Mouse (Mus musculus): Measurements from ENCODE around the gene Acss1.

The Acss1 gene

DNA sequence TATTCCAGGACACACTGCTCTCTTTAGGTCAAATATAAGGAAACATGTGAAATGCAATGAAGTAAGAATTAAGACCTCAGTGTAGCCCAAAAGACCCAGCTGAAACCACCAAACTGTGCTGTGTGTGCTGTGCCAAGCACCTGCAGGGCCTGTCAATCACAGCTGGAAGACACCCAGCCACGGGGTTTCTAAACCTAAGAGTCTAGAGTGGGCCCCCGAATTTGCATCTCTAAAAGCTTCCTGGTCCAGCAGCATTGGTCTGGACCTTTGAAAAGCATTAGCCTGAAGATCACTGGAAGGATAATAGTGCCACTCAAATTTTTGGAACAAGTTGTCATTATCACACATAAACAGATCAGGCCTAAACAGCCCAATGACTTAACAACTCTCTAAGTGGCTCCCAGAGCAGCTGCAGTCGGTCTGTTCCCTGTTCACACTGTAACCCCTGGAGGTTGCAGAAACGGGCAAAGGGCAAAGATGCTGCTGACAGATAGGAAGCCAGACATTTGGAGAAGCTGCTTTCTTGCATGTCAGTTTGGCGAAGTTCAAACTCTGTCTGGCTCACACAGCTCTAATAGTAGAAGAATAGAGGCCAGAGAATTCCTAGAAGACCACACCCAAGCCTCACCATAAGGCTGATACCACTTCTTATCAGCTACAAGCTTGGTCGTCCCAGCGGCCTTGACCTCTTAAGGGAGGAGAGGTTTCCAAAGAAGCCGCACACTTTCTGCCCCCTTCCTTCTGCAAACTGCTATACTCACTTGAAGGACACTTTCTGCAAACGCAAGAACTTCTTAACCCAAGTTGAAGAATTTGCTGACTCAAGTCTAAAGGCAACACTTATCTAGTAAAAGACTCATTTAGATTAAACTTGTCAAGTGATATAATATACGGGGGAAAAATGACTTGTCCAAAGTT is 2.5 kb downstream of the Acss1 start:
- no peak for DNase-seq (ENCODE audit: inconsistent ontology term)

DNA sequence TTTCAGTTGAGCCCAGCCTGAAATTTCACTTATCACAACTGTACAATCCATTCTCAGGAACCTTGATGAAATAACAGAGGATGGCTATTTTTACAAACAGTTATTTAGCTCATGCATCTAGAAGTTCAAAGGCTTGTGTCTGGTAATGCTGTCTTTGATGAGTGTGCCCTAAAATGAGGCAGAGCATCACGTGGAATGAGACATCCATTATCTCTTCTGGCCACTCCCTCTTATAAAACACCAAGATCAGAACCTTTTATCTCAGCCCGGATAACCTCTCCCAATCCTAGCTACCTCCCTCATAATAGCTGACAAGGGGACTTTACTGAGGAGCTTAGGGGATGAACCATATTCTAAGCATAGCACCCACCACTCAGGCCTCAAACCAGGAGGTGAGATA is 3.3 kb downstream of the Acss1 start:
- DNase-seq (ENCODE audit: inconsistent ontology term) = no peak

DNA sequence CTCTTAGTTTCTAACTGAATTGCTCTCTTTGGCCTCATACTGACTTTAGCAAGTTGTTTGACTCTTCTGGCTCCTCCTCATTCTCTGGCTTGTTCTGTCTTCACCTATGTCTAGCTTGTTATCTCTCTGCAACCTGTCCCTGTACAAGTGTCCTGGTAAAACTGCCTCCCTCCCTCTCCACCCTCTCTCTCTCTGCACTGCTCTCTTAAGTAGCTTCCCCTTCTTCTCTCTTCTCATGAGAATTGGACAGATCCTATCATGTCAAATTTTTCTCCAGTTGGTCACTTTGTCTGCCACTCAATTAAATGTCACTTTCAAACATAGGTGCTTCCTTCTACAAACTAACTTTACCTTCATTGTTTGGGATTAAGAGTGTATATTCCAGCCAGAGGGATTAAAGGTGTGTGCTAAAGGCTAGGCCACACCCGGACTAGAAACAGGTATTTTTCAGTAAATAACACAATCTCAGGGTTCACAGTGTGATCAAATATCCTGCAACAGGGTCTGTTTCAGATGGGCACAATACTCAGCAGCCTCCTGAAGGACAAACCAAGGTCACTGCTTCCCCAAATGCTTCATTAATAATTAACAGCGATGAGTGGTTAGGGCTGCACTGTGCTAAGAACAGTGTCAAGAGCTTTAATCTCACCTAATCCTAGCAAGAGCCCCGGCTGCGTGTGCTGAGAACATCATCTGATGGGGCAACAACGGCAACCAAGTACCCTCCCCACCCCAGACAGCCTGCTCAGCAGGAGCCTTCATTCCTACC is 4.0 kb downstream of the Acss1 start:
- no peak for DNase-seq (ENCODE audit: inconsistent ontology term)

DNA sequence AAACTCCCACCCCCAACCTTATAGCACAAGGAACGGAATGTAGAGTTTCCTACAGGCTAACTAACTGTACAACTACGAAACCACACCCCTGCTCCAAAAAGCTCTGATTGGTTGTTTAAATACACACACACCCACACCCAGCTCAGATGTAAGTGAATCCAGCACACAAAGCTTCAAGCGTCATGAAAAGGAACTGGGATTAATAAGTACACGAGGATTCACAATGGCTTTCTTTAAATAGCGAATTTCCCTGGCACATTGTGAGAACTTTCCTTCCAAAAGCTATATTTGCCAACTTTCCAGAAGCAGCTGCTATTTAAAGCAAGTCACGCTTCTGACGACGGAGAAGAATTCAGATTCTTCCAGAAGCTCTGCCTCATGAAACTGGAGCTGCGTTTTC is 5.0 kb downstream of the Acss1 start:
- no peak for DNase-seq (ENCODE audit: inconsistent ontology term)

DNA sequence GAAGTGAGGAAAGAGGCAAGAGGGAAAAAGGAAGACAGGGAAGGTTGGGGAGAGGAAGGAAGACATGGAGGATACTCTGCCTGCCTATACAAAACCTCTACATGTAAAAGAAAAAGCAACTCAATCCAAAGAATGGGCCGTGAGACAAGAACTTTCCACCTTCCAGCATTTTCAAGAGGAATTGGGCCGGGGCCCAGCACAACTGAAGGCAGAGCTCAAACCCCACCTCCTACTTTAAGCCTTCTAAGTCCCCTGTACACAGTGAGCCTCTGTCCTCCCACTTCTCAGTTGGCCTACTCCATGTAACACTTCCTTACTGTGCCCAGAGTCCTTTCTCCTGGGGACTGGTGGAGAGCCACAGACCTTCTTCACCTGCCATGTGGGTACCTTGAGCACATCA is 6.3 kb downstream of the Acss1 start:
- no peak for DNase-seq (ENCODE audit: inconsistent ontology term)

DNA sequence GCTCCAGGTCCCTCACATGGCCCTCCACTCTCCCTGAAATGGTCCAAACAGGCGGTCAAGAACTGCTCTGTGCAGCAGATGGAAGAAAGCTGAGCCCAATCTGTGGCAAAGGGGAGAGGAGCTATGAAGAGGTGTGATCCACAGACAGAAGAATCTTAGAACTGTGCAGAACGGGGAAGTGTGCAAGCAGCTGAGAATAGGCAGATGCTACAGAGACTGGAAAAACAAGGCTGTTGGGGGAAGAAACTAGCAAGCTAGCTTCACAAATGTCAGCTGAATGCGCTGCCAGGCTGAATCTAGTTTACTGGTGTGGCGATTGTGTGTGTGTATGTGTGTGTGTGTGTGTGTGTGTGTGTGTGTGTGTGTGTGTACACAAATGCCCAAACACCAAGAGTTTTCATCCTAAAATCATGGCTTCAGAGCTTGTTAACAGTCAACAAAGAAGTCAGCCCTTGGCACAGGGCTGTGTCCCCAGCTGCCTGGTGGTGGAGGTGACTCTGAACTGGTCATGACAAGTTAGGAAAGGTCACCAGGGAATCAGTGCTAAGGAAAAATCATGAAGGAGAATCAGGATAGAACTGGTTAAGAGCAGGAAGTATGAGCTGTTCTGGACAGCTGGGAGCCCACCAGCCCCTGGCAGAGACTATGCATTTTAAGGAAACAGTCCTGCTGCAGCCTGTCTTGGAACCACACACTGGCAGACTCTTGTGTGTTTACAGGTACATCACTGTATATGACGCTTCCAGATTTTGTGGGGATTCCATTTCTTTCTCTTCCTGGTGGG is 7.4 kb downstream of the Acss1 start:
- no peak for DNase-seq (ENCODE audit: inconsistent ontology term)

DNA sequence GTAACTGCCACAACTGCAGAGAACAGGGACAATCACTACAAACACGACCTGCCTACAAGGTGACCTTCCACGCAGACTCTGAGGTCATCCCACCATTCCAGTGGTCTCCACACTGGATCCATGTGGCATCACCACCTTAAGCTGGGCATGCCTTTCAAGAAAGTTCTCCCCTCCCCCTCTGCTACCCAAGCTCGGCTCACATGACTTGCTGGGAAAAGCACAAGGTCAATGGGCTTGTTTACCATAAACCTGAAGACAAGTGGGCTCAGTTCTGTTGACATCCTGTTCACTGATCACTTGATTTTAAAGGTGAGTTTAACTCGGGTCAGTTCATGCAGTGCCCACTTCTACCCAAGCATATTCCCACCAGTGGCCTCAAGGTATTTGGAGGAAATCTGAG is 8.3 kb downstream of the Acss1 start:
- DNase-seq (ENCODE audit: inconsistent ontology term) = no peak

DNA sequence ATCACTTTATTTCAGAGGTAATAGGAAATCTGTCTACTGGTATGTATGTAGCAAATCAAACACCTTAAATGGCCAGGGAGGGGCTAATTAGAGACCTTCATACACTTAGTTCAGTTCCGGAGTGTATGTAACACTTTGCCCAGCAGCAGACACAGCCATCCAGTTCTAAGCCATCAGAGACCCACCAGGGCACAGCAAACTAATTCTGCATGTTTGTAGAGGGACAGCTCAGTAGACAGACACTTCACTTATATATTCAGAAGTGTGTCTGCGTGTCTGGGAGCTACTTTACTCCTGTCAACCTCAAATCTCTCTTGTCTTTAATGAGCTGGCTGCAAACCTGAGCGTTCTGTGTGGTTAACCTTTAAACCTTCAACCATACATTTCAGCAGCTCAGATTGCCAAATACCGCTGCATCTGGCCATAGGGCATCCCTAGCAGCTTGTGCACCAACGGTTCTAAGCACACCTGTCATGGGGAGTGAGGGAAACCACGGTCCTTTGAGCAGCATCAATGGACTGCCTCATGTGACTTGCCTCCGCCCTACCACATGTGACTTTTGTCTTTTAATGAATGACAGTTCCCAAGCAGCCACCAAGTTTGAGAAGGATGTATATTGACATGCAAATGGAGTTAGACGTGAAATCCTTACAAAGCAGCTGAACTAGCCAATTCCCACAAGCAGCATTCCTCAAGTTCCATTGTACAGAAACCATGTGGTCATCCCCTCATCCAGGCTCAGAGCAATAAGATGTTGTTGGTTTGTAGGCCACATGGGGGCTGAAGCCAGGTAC is 11.1 kb downstream of the Acss1 start:
- no peak for DNase-seq (ENCODE audit: inconsistent ontology term)

DNA sequence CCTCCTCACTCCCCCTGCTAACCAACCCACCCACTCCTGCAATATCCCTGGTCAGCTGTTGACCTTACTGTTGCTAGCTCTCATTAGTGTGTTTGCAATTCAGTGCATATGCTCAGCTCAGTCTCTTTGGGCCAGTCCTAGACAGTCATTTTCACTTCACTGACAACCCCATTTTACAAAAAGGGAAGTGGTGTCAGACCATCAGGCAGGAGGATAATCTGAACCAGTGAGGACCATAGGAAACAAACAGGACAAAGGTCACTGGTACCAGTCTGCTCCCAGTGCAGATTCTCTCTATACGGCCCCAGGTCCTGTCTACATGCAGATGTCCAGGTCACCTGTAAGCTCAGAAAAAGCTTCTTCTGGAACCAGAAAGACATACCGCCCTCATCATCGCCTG is 12.2 kb downstream of the Acss1 start:
- no peak for DNase-seq (ENCODE audit: inconsistent ontology term)

DNA sequence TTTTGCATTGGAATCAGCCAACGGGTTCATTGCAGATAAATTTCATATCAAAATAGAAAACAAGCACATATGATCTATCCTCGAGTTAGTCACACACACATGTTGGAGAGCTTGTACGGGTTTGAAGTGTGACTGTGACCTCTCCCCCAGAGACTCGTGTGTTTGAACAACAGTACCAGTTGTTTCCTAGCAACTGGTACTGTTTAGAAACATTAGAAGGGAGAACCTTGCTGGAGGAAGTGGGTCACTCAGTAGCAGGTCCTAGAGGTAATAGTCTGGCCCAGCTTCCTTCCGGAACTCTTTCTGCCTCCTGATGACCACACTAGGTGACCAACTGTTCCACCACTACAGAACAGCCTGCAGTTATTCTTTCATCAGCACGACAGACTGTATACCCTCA is 13.0 kb downstream of the Acss1 start:
- DNase-seq (ENCODE audit: inconsistent ontology term) = no peak

DNA sequence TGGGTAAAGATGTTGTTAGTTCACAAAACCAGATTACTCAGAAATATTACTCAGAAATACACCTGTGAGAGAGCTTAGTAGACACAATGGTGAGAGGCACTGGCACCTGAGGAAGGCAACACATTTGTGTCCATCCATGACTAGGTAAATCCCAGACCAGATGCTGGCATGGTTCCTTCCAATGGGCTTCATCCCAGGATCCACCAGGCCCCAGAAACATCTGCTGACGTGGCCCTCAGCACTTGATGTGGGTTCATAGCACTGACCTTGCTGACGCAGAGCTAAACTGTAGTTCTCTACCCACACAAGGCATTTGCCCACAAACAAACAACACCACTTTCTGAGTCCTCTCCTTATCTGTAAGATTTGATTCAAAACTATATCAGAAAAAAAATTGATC is 13.5 kb downstream of the Acss1 start:
- no peak for DNase-seq (ENCODE audit: inconsistent ontology term)

DNA sequence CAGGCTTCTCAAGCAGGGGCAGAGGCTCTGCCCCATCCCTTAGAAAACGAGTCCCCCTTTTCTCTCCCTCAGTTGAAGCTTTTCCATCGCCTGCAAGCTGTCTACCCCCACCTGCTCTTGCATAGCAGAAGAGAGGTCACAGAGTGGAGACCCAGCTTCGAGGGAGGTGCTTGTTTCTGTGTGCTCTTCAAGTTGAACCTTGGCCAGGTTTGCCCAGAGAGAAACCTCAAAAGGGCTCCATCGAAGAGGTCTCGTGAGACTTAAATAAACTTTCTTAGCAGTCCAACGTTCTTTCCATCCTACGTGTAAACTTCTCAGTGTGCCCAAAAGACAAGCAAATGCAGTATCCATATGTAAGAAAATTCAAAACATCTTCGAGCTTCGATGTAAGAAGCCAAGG is 16.9 kb downstream of the Acss1 start:
- no peak for DNase-seq (ENCODE audit: inconsistent ontology term)

DNA sequence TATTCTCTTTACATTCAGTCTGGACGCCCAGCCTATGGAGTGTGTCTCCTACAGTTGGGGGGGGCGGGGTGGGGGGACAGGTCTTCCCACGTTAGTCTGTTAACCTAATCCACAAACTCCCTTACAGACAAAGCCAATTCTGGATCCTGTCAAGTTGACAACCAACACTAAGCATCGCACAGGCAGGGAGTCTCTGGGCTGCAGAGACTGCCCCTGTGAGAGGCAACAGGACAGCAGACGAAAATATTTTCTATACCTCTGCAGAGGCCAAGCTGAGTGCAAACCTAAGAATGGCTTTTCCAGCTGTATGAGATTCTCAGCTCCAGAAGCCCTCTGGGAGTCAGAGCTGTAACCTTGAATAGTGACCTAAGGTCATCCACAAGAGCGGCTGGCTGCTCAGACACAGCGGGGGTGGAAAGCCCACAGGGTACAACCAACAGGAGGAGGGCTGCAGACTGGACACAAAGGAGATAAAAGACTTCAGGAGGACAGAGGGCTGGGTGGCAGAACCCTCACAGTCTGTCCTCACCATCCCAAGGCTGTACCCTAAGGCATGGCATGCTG is 17.7 kb downstream of the Acss1 start:
- no peak for DNase-seq (ENCODE audit: inconsistent ontology term)

DNA sequence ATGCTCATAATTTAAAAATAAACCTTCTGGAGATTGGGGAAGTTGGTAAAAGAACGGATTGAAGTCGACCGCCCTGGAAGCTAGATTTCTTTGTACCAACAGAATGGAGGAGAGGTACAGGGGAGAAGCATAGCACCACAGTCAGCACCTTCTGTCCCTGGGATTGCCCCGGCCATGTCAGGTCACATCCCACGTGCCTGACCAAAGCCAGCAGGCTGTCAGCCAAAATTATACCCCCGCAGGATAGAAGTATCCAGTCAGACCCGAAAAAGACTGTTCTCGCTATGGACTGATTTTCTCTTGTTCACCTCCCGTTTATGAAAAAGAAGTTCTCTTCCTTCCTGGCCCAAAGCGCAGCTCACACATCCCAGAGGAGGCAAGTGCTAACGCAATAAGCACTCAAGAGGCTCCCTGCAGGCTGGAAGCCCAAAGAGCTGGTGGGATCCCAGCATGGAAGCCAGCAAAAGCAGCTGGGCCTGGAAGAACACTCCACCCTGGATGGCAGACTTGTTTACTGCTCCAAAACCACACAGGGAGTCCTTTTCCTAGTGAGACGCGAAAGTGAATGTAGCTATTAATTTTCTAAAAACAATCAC is 19.9 kb downstream of the Acss1 start:
- no peak for DNase-seq (ENCODE audit: inconsistent ontology term)

DNA sequence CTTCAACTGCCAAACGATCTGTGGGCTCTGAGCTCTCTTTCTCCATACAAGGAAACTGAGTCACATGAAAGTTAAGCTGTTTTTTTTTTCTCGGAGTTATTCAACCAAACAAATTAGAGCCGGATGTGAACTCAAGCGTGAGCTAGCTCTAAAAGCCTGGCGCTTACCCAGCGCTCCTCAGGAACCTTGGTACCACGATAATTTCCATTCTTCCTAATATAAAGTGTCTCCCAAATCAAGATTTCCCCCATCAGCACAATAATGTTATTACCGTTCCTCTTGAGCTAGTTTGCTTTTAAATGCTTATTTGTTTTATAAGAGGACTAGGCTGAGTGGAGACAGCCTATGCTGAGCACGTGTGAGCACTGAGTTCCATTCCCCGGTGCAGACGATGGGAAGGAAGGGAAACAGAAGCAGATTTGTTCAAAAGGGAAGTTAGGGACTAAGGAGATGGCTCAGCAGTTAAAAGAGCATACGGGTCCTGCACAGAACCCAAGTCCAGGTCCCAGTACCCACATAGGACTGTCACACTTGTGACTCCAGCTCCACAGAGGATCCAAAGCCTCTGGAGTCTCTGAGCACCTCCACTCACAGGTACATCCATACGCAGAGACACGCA is 20.5 kb downstream of the Acss1 start:
- DNase-seq (ENCODE audit: inconsistent ontology term) = no peak

DNA sequence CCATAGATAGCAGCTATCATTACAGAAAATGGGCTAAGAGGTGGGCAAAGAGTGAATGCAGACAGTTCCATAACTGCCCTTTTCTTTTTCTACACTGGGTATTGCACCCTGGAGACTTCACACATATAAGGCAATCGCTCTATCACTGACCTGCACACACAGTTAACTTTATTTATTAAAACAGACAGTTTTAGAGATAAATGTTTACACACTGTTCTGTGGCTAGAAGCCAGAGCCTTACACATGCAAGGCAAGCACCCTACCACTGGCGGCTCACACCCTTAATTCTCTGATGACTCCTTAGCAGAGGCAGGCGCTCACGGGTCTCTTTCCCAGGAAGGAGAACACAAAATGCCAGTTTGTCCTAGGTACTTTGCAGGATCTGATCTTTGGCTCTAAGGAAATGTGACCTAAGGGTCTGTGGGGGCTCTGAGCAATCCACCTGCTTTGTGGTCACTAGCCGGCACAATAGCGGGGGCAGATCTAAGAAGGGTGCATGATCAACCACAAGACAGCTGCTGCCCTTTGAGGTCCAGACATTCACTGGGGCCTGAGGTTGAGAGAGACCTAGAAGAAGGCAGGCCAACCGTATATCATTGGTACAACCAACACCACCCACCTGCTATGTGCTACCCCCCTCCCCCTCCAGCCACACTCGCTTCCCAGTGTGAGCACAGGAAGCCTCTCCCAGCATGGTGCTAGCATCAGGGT is 21.7 kb downstream of the Acss1 start:
- DNase-seq (ENCODE audit: inconsistent ontology term) = no peak

DNA sequence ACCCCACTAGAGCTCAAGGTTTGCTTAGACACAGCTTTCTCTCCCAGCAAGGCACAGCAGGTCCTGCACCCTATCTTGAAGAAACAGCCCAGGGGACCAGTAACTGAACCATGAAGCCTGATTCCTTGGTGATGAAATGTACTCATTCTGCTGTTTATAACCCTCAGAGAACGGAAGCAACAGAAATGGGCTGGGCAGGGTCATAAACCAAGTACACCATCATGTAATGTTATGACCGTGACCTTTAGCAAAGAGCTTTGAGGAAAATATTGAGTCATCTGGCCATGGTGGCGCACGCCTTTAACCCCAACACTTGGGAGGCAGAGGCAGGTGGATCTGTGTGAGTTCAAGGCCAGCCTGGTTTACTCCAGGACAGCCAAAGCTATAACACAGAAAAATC is 23.1 kb downstream of the Acss1 start:
- DNase-seq (ENCODE audit: inconsistent ontology term) = no peak

DNA sequence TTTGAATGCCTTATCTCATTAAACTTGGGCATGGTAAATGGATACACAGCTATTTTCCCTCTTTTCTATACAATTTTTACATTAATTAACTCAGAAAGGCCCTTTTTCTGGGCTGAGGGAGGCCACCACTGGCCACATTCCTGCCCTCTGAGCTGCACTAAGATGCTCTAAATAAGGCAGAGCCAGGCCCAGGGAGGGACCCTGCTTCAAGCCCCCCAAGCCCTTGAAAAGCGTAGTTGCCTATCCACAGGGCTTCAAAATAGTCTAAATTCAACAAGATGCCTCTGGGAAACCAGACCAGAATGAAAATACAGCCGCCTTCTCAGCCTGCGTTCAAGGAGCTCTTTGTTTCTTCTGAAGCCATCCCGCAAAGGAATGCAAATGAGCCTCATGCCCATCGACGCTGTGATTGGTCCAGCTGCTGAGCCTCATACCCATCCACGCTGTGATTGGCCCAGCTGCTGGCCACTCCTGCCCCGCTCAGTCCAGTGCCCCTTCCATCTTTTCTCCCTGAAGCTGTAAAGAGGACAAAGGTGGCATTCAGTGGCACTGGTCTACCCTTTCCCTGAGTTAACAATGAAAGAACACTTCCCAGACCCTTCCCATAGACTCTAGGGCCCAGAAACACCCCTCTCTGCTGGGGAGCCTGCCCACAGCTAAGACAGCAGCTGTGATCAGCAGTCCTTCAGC is 24.4 kb downstream of the Acss1 start:
- no peak for DNase-seq (ENCODE audit: inconsistent ontology term)

DNA sequence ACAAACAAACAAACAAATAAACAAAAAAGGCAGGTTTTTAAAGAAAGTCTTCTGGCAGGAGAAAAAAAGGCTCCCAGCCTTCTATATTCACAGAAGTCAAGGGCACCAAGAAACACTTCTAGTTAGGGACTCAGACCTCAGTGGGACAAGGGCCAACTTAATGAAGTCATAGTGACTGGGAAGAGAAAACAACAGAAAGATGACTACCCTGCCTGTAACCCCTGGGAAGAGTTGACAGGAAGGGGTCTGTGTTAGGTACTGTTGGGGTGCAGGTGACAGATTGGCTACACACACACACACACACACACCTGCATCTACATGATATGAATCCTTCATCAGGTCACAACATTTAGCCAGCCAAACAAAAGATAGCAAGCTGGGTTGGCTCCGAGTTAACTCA is 25.1 kb downstream of the Acss1 start:
- DNase-seq (ENCODE audit: inconsistent ontology term) = no peak

Measured in Muller cell, postnatal 12 days (primary cell).